Mouse (Mus musculus) heart, adult 9 months (tissue): ENCODE measurements around the gene 2310011J03Rik.

Experiments
- DNase-seq, 2 experiments: peaks; one replicate each; pipeline ENCODE4 v3.0.0; 2022; ENCODE audit warnings: low spot score in 2 of 2

2310011J03Rik gene

GRCm38 (mm10) chr10:80342305-80342748 lies 22.0 kb upstream of the 2310011J03Rik start:
- no peak for DNase-seq

GRCm38 (mm10) chr10:80341491-80342304 lies 21.4 kb upstream of the 2310011J03Rik start:
- no peak for DNase-seq

DNA sequence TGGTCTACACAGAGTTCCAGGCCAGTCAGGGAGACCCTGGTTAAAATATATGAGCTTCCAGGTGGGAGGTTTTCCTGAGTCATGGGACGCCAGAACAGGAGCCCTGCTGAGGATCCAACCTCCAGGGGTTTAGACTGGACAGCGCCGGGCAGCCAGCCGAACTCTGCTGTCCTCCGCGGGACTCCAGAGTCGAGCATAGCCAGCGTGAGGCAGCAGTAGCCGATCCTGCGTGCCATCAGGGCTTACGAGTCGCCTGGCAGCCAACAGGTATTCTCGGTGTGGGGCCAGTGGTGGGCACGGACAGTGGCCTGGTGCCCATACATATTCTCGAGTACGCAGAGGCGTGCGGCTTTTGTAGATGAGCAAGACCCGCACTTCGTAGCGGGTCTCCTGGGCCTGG lies 20.7 kb upstream of the 2310011J03Rik start:
- no peak for DNase-seq

DNA sequence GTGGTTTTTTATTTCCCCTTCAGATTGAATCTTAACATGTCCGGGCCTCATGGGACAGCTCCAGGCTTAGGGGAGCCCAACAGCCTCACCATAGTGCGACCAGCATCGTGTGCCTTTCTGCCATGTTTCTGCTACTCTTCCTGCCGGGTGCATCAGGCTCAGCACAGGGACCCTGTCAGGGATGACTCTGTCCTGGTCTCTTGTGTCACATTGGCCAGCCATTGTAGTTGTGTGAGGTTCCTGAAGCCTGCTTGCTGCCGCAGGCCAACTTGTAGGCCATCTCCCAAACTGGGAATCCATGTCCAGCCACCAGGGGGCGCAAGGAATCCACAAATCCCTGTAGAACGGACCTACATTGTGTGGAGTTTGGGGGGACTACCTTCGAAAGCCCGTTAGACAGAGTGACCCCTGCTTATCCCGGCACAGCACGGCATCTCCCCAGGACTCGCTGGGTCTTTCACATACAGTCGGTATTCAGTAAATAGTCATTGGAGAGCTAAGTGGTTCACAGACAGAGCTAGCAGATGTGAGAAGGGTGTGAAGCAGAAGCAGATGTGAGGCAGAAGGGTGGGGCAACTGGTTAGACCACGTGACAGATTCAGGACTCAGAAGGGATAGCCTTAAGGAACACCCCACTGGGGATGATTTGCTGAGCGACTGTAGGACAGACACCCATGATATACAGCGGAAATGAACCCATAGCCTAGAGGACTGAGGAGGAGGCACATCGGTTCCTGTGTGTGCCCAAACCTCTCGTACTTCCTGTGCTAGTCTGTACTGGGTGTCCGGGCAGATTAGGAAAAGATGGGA lies 19.8 kb upstream of the 2310011J03Rik start:
- peak in 1 of 2 experiments; percentile 90 for DNase-seq

DNA sequence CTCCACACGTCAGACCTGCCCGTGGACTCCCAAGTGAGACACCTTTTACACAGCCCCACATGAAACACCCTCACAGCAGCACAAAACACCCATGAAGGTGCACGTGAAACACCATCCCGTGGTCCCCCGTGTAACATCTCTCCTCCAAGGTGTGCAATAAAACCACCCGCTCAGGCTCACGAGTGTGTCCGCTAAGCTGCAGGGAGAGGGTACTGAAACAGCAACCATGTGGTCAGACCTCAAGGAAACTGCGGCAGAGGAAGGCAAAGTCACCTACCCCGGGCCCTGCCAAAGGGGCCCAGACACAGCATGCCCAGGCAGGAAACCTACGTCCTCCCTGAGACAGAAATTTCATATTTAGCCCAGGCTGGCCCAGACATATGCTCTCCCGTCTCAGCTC lies 15.9 kb upstream of the 2310011J03Rik start:
- DNase-seq, result no peak

DNA sequence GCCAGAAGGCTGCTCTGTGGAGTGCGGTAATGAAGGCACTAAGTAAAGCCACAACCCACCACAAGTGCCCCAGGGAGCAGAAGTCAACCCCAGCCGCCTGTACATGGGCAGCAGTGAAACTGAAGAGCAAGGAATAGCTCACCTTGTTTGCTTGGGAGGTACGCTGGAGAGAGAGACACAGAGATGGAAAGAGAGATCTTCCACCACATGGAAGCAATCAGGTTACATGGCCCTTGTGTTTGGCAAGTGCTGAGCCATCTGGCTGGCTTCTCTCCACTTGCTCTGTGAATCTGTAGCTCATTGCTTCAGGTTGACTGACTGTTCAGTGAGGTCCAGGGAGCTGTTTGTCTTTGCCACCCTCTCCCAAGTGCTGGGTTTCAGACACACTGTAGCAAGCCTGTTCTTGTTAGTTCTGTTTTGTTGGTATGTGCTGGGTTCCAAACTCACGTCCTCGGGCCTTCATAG lies 12.2 kb upstream of the 2310011J03Rik start:
- DNase-seq, result no peak

GRCm38 (mm10) chr10:80331636-80332524 lies 11.5 kb upstream of the 2310011J03Rik start:
- no peak for DNase-seq

DNA sequence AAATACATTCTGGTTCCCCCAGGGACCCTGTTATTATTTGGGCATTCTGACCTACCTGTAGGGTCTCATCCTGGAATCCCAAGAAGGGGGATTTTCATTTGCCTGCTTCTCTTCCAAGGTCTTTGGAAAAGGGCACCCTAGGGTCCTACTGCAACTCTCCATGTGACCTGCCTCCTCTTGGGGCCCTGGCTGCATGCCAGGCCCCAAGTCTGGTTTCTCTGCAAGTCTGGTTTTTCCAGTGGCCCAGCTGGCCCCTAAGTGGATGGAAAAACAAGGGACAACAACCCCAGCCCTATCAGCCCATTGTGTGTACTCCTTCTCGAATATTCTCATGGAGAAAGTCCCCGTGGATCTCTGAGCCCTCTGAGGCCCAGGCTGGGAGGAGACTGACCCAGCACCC lies 10.6 kb upstream of the 2310011J03Rik start:
- no peak for DNase-seq

GRCm38 (mm10) chr10:80330084-80330483 lies 9.7 kb upstream of the 2310011J03Rik start:
- DNase-seq, result no peak

GRCm38 (mm10) chr10:80329273-80330081 lies 9.1 kb upstream of the 2310011J03Rik start, which contains the start of the genes Pcsk4 and Reep6:
Pcsk4 (minus strand) TSS chr10:80329498.
Reep6 (plus strand) TSS chr10:80329953.
- peak; percentile 93 to 94 for DNase-seq

DNA sequence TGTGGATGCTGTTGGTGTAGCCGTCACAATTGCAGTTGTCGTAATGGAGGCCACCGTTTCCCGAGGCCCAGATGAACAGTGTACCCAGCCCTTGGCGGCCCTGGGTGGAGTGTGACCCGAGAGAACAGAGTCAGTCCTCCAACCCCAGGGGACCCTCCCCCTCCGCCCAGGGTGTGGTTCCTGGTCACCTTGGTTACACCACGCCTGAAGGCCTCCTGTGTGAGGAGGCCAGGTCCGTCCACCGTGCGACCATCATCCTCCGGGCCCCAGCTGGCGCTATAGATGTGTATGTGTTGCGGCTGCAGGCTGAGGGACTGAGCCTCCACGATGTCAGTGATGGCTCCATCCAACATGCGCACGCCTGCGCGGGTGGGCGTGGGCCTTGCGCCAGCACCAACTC lies 4.7 kb upstream of the 2310011J03Rik start:
- DNase-seq, result no peak

DNA sequence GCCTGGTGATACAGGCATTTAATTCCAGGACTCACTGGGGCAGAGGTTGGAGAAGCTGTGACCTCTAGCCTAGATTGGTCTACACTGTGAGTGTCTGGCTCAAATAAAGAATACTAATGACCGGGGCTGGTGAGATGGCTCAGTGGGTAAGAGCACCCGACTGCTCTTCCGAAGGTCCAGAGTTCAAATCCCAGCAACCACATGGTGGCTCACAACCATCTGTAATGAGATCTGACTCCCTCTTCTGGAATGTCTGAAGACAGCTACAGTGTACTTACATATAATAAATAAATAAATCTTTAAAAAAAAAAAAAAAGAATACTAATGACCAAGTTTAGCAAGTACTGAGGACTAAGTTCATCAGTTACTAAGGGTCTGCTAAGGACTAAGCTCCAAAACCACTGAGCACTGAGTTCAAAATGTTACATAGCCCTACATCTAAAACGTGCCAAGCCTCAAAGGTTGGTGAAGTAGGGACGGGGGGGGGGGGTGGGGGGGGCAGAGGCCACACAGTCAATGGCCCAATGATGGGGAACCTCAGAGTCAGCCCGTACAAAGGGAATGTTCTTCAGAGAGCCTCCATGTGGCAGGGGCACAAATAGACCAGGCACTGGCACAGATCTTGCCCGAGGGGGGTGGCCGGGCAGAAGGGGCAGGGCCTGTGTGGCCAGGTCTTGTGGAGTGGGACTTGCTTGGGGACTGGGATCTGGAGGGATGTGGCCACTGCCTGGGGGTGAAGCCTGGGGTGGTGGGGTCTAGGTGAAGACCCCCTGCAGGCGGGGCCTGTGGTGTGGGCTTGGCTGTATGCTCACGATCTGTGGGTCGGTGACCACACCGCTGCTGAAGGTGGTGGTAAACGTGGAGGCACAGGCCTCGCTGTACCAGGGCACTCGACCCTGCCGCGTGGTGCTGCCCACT lies 4.0 kb upstream of the 2310011J03Rik start:
- DNase-seq, result no peak

DNA sequence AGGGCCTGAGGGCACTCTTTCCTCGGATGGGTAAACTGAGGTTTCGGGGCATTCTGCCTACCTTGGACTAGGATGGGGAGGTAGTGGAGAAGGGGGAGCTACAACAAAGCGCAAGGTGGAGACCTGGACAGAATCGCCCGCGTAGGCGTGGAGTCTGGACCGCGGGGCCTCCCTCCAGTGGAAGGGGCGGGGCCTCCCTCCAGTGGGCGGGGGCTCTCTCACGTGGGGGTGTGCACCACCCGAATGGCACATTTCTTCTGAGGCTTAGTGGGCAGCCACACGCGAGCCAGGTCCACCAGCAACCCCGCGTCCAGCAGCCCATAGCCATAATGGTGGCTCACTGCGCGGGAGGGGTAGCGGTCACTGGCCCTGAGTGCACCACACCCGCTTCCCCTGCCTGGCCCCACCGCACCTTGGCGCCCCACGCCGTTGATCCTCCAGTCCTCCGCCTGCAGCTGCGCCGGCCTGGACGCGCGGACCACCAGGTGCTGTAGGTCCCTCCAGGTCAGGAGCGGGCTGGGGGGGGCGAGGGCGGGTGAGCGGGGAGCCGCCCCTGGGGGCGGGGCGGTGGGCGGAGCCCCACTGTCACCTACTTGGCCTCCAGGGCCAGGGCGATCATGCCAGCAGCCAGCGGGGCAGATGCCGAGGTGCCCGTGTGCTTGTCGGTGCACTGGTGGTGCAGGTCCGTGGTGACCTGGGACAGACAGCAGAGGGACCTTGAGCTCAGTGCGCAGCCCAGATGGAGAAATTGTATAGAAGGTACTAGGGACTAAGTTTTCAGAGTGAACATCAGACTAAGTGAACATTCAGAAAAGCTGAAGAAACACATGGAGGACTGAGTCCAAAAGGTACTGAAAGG lies 3.2 kb upstream of the 2310011J03Rik start:
- DNase-seq, result peak; percentile 72 to 75

GRCm38 (mm10) chr10:80322811-80323211 lies 2.5 kb upstream of the 2310011J03Rik start:
- no peak for DNase-seq

GRCm38 (mm10) chr10:80321670-80322581 lies 1.6 kb upstream of the 2310011J03Rik start:
- DNase-seq, result no peak

DNA sequence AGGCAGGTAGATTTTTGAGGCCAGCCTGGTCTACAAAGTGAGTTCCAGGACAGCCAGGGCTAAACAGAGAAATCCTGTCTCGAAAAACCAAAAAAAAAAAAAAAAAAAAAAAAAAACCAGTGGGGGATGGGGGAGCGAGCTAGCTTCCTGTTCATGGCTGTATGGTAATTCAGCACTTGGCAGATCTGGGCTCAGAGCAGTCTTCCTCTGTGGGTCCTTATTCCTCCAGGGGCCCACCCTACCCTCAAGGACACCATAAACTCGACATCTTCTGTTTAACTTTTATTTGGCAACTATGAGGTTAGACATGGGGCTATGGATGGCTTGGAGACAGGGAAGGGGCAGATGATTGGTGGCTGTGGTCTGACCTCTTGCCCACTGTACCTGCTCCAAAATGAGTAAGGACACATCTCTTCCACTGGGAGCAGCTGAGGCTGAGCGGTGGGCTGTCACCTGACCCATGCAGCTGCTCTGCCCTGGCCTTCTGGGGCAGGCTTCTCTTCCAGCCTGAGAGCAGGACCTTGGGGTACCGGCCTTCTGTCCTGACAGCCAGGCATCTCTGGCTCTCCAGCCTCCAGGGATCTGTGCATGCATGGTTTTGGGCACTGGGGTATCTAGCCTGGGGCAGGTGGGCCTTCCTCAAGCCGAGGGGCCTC lies 805 bp upstream of the 2310011J03Rik start:
- no peak for DNase-seq

DNA sequence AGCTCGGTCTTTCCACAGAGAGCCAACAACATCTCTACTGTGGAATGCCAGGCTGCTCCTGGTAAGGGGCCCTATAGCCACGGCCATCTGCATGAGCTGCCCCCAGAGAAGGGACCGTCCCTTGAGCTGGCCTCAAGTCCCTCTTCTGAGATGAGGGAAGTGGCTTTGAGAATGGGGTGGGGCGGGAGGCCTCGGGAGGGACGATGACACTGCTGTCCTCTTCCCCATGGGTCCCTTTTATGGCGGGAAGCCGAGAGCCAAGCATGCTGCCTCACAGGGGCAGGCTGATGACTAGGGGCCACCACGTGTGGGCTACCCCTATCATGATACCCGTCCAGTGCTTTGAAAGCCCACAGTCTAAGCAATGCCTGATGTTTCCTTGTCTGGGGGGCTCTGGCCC lies 3.3 kb downstream of the 2310011J03Rik start:
- no peak for DNase-seq
